Mouse (Mus musculus) retina, adult 2 months (tissue): Measurements from ENCODE around the gene Olfr288.
A peak's percentile ranks its signal among the peaks of the same experiment; 100 is the strongest.

Experiments
- DNase-seq: peaks from one replicate; pipeline ENCODE4 v3.0.0-alpha.2; 2012; ENCODE audit warnings: low read depth, low spot score

The Olfr288 gene

DNA sequence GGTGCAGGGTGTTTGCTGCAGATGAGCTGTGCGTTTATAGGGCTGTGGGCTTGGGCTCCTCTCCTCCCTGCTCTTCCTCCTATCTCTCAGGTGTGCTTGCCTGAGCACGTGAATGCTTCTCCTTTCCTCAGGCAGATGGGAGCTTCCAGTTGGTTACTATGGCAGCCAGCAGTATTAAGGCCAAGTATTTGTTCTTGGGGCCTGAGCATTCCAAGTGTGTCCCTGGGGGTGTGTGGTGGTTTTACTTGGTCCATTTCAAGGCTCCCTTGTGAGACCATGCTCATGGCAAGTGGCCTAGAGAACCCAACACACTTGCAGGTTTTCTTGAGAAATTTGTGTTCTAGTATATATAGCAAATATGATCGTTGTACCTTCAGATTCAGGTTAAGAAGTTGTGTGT lies at the start of gene Olfr288:
Gene Olfr288 (minus strand): TSS at position 101 of the 400 bp plus-strand sequence.
- no peak for DNase-seq

GRCm38 (mm10) chr15:98235442-98235841 lies 40.1 kb upstream of the Olfr288 start:
- DNase-seq = no peak

DNA sequence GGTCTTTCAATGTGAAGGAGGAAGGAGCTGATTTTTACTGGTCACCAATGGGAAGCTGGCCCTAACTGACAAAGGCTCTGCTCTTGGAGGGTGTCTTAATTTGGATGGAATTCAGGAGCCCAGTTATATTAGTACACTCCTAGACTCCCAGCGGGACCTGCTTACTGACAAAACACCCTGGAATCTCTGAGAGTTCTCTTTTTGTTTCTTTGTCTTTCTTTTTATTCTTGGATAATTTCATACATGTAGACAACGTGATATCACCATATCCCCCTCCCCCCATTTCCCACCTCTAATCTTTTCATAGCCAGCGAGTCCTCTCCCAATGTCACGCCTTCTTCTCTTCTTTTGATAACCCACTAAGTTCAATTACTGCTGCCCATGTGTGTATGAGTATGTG lies 39.0 kb upstream of the Olfr288 start, which contains the start of gene Olfr286:
Gene Olfr286 (minus strand): TSS at position 101 of the 400 bp plus-strand sequence.
- DNase-seq = no peak

GRCm38 (mm10) chr15:98226096-98226495 lies 30.8 kb upstream of the Olfr288 start:
- no peak for DNase-seq

DNA sequence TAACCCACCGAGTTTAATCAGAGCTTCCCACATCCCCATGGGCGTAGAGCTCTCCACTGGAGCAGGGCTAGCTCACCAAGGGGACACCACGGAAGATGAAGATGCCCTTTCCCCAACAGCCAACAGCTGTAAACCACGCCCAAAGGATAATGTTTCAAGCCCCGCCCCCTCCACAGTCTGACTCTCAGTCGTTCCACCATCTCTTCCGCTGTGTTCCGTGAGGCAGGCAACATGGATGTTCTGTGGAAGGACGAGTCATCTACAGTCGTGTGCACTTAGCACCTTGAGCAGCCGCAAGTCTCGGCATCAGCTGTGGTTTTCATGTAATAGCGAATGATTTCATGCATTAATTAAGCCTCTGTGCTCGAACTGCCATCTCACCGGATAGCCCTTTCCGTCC lies 30.3 kb upstream of the Olfr288 start:
- DNase-seq = no peak

GRCm38 (mm10) chr15:98222377-98222776 lies 27.0 kb upstream of the Olfr288 start:
- DNase-seq = no peak

DNA sequence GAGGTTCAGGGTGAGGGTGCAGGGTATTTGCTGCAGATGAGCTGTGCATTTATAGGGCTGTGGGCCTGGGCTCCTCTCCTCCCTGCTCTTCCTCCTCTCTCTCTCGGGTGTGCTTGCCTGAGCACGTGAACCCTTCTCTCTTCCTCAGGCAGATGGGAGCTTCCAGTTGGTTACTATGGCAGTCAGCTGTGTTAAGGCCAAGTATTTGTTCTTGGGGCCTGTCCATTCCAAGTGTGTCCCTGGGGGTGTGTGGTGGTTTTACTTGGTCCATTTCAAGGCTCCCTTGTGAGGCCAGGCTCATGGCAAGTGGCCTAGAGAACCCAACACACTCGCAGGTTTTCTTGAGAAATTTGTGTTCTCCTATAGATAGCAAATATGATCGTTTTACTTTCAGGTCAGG lies 25.5 kb upstream of the Olfr288 start, which contains the start of the genes Gm44579 and Olfr287:
Gene Gm44579 (minus strand): TSS at position 101 of the 400 bp plus-strand sequence.
Gene Olfr287 (minus strand): TSS at position 180 of the 400 bp plus-strand sequence.
- DNase-seq = no peak

- DNase-seq = no peak
These were observed 18.8 kb upstream of the Olfr288 start for GRCm38 (mm10) chr15:98214130-98214529.

GRCm38 (mm10) chr15:98213336-98213870 lies 18.1 kb upstream of the Olfr288 start:
- DNase-seq = no peak

GRCm38 (mm10) chr15:98209676-98210075 lies 14.3 kb upstream of the Olfr288 start:
- DNase-seq = no peak

GRCm38 (mm10) chr15:98184456-98184855 lies 10.9 kb downstream of the Olfr288 start:
- DNase-seq = no peak

DNA sequence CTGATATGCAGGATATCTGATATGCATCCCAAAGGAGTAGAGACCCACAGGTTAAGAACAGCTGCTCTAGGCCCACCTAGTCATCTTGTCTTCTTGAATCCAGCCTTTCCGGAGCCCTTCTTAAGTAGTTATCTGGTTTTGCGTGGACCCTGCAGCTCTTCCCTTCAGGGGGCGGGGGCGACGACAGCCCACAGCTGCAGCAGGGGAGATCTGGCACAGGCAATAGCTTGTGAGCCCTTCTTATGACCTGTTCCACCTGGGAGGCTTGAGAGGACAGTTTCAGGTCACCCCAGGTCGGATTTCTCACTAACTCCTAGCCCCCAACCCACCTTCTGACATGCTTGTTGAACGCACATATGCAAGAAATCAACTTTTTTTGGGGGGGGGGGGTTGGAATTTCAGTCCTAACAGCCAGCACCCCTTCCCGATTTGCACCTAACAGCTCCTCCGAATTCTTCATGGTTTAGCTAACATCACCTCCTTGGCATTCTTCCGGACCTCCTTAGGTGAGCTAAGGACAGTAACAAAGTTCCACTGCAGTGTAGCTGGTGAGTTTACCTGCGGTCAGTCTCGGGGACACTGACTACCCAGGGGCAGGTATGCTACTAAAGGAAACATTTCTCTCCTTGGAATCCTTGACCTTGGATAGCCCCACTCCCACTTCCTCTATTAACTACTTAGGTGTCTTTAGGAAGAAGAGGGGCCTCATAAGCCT lies 13.3 kb downstream of the Olfr288 start:
- DNase-seq = no peak

DNA sequence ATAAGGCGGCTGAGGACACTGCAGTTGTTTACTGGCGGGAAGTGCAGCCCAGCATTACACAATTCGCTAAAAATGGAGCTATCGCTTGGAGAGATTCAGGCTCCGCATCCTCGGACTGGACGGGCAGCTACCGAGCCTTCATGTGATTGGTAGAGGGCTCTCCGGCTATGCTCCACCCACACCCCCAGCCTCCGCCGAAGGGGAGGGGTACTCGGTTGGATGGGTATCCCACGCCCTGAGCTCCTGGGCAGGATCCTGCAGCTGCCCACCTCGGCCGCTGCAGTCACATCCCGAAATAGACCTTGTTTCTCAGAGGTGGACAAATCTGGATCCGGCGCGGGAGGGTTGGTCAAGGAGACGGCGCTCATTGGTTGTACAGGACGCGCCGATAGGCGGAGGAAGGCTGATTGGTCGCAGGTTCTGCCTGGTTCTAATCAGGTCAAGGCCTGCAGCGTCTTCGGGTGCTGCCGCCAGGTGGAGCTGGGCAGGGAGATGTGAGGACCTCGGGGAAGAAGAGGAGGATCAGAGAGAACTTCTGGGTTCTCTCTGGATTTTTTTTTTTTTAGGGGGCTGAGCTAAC lies 14.1 kb downstream of the Olfr288 start:
- DNase-seq = peak; percentile 90

DNA sequence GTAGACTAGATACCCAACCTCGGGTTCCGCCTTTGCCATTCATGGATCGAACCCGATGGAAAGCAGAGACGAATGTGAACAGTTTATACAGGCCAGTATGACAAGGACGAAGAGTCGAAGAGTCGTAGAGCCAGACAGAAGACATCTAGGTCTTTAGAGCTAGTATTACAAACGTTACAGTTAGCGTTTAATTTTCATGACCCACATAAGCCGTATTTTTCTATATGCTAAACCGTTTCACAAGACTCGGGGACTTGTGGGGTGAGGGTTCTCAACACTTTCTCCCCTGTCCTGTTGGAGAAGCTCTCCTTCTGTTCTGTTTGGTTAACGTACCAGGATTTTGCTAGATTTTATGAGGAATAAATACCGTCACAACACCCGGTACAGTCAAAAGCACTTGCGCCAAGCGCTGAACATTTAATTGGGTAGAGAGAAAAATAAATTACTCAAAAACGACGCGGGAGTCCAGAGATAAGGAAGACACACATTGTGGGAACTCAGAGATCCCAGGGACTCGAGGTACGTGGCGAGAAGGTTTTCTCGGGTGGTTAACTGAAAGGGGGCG lies 14.7 kb downstream of the Olfr288 start:
- DNase-seq = no peak

DNA sequence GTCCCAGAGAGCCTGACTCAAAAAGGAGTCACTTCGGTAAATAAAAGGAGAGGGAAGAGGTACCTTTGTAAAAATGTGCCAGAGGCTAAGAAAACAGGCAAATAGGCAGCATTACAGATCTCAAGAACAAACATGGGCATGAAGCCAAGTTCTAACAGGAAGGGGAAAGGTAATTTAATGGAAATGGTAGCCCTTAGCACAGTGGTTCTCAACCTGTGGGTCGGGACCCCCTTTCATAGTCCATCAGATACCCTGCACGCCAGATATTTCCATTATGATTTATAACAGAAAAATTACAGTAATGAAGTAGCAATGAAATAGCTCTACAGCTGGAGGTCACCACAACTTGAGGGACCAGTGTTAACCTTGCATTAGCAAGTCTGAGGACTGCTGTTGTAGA lies 18.0 kb downstream of the Olfr288 start:
- DNase-seq = no peak

DNA sequence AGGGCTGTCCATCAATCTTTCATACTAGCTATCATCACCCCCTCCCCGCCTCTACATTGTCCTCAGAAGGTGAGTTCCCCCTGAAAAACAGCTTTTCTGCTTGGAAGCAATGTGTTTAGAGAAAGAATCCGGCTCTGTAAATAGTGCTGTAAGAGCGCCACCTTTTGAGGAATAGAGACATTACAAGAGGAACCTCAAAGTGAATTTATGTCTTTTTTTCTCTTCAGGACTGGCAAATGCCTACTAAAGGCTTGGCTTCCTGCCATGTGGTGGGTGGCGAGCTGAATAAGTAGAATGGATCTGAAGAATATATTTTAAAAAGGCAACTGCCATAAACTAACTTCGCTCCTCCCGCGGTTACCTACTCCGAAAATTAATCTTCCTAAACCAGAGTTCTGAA lies 21.5 kb downstream of the Olfr288 start:
- DNase-seq = no peak

- DNase-seq = no peak
These were observed 23.2 kb downstream of the Olfr288 start for GRCm38 (mm10) chr15:98172113-98172512.

DNA sequence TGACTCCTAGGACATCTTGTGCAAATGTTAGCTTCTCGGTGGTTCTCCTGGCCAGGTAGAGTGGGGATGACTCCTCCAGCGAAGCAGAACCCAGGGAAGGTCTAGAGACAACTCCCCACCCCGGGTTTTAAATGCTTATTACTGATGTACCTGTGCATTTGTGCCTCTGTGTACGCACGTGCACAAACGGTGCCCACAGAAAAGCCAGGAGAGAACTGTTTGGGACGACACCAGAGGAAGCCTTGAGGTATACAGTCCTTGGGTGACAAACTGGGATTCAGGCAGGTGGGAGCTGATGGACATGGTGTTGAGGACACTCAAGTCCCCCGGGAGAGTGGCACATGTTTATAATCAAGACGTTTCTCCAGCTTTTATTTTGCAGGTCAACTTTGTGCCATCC lies 24.4 kb downstream of the Olfr288 start:
- no peak for DNase-seq

DNA sequence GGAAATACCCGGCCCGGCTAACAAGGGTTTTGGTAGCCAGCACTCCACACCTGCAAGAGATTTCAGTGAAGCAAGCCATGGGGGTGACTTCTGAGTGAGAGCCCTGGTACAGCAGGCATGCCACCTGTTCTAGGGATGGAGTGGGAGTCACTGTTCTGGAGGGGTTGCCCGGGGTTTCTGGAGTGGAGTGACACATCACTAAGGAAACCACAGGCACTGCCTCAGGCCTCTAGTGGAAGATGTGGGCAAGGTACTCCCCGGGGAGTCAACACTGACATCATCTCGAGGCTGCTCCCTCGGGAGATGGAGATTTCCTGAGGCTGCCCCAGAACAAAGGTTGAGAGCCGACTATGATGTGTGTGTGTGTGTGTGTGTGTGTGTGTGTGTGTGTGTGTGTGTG lies 25.0 kb downstream of the Olfr288 start:
- no peak for DNase-seq

GRCm38 (mm10) chr15:98168622-98169004 lies 26.7 kb downstream of the Olfr288 start:
- no peak for DNase-seq

DNA sequence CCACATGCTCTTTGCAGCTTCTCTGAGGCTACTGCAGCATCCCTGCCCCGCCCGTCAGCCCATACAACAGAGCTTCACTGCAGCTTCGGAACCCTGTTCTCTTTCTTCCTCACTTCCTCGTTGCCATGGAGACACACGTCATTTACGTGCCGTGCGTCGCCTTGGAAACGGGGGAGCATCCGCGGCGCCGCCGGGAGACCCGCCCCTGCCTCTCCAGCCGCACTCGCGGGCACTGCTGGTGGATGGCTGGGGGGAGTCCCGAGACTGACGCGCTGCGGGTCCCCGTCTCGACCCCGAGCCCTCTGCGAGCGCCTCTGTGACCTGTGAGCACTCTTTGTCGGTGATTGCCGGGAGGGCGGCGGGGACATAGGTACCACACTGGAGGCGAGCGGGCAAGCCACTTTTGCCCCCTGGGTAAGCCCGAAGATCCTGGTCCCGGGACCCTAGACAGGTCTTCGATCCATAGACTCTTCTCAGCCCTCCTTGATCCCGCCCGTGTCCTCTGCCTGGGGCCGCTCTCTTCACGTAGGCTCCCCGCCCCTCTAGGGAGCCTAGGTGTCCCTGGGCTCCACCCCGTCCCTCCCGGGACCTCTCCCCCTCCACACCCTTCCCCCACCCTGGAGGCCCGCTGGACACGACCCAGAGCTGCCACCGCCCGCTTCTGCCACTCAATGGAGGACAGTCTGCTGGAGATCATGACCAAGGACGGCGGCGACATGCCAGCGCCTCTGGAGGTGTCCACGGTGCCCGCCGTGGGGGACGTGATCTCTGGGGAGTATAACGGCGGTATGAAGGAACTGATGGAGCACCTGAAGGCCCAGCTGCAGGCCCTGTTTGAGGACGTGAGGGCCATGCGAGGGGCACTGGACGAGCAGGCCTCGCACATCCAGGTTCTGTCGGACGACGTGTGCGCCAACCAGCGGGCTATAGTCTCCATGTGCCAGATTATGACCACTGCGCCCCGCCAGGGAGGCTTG lies 27.4 kb downstream of the Olfr288 start:
- no peak for DNase-seq
